Mouse (Mus musculus): ENCODE results near the gene Rab42.
"Not testable (repeated sequence)": the region's sequence is repeated elsewhere in the genome, so short reads cannot be mapped to it uniquely, and the experiment has no call there.

The Rab42 gene

GRCm38 (mm10) chr4:132315711-132316110 is 12.5 kb upstream of the Rab42 start:
- in situ Hi-C loops (cut with MboI, MseI): no loop called here

- in situ Hi-C loops (cut with MboI, MseI): no loop called here
Observed at GRCm38 (mm10) chr4:132312627-132313026, 9.4 kb upstream of the Rab42 start.

GRCm38 (mm10) chr4:132311801-132312200 is 8.6 kb upstream of the Rab42 start:
- in situ Hi-C loops (cut with MboI, MseI): no loop called here

GRCm38 (mm10) chr4:132311209-132311608 is 8.0 kb upstream of the Rab42 start:
- in situ Hi-C loops (cut with MboI, MseI): no loop called here

GRCm38 (mm10) chr4:132309849-132310472 is 6.8 kb upstream of the Rab42 start:
- in situ Hi-C loops (cut with MboI, MseI): no loop called here

GRCm38 (mm10) chr4:132309140-132309848 is 6.1 kb upstream of the Rab42 start:
- in situ Hi-C loops (cut with MboI, MseI): no loop called here

- in situ Hi-C loops (cut with MboI, MseI): no loop called here
Observed at GRCm38 (mm10) chr4:132308437-132309139, 5.4 kb upstream of the Rab42 start.

GRCm38 (mm10) chr4:132306004-132306403 is 2.8 kb upstream of the Rab42 start:
- in situ Hi-C loops (cut with MboI, MseI): no loop called here

GRCm38 (mm10) chr4:132305276-132305675 is 2.1 kb upstream of the Rab42 start:
- in situ Hi-C loops (cut with MboI, MseI): no loop called here

- in situ Hi-C loops (cut with MboI, MseI): not testable (repeated sequence)
Observed at GRCm38 (mm10) chr4:132303484-132303883, 299 bp upstream of the Rab42 start.

- in situ Hi-C loops (cut with MboI, MseI): no loop called here
Observed at GRCm38 (mm10) chr4:132301965-132302938, 933 bp downstream of the Rab42 start.

GRCm38 (mm10) chr4:132301486-132301885 is 1.7 kb downstream of the Rab42 start:
- in situ Hi-C loops (cut with MboI, MseI): no loop called here

GRCm38 (mm10) chr4:132299849-132300248 is 3.3 kb downstream of the Rab42 start:
- in situ Hi-C loops (cut with MboI, MseI): no loop called here

GRCm38 (mm10) chr4:132295696-132296390 is 7.3 kb downstream of the Rab42 start:
- in situ Hi-C loops (cut with MboI, MseI): no loop called here

- in situ Hi-C loops (cut with MboI, MseI): no loop called here
Observed at GRCm38 (mm10) chr4:132293682-132294240, 9.4 kb downstream of the Rab42 start.

GRCm38 (mm10) chr4:132292988-132293387 is 10.2 kb downstream of the Rab42 start:
- in situ Hi-C loops (cut with MboI, MseI): no loop called here

GRCm38 (mm10) chr4:132291624-132292335 is 11.4 kb downstream of the Rab42 start:
- in situ Hi-C loops (cut with MboI, MseI): no loop called here

- in situ Hi-C loops (cut with MboI, MseI): no loop called here
Observed at GRCm38 (mm10) chr4:132291056-132291455, 12.1 kb downstream of the Rab42 start.

- in situ Hi-C loops (cut with MboI, MseI): not testable (repeated sequence)
Observed at GRCm38 (mm10) chr4:132288840-132289239, 14.3 kb downstream of the Rab42 start.

GRCm38 (mm10) chr4:132275949-132276348 is 27.2 kb downstream of the Rab42 start:
- in situ Hi-C loops (cut with MboI, MseI): no loop called here

Measured in T-helper 17 cell (primary cell).